Mouse (Mus musculus): Measurements from ENCODE around the gene Steap3. TPM values are rescaled to one million over a fixed set of nuclear protein-coding genes. Genes with fewer than 3 reads are reported as not detected.

Steap3 gene
- polyA plus RNA-seq, 1 experiment from 2014 or later: 41.9 TPM

GRCm38 (mm10) chr1:120198942-120199341 lies 73.6 kb downstream of the Steap3 start:
- no peaks in the 10 kb centered on the region for H3K79me2 ChIP-seq (ENCODE audit: inconsistent target)
- 91% methylated on average over 4 of the region's 4 CpGs for WGBS (ENCODE audit: missing documents)
- no peaks in the 10 kb centered on the region for H3K36me3 ChIP-seq (ENCODE audit: inconsistent target)
- no peak overlapping the region for H3K27ac ChIP-seq
- H3K4me3 ChIP-seq (ENCODE audit: inconsistent target): no peak overlapping the region

GRCm38 (mm10) chr1:120198151-120198550 lies 74.4 kb downstream of the Steap3 start:
- no peak overlapping the region for H3K4me3 ChIP-seq (ENCODE audit: inconsistent target)
- no peak overlapping the region for H3K27ac ChIP-seq
- H3K36me3 ChIP-seq (ENCODE audit: inconsistent target): no peaks in the 10 kb centered on the region
- 81% methylated on average over 3 of the region's 3 CpGs for whole genome bisulfite sequencing (ENCODE audit: missing documents)
- no peaks in the 10 kb centered on the region for H3K79me2 ChIP-seq (ENCODE audit: inconsistent target)

GRCm38 (mm10) chr1:120197189-120197588 lies 75.3 kb downstream of the Steap3 start:
- Histone ChIP-seq H3K4me3 (ENCODE audit: inconsistent target) (no peak overlapping the region), H3K79me2 (ENCODE audit: inconsistent target) (no peaks in the 10 kb centered on the region), H3K27ac (no peak overlapping the region), H3K36me3 (ENCODE audit: inconsistent target) (no peaks in the 10 kb centered on the region)
- WGBS (ENCODE audit: missing documents): 8% methylated on average over 5 of the region's 5 CpGs

GRCm38 (mm10) chr1:120196724-120197123 lies 75.8 kb downstream of the Steap3 start:
- no peak overlapping the region for H3K4me3 ChIP-seq (ENCODE audit: inconsistent target)
- H3K79me2 ChIP-seq (ENCODE audit: inconsistent target): no peaks in the 10 kb centered on the region
- H3K36me3 ChIP-seq (ENCODE audit: inconsistent target): no peaks in the 10 kb centered on the region
- WGBS (ENCODE audit: missing documents): 100% methylated on average over 2 of the region's 2 CpGs
- H3K27ac ChIP-seq: no peak overlapping the region

- H3K79me2 ChIP-seq (ENCODE audit: inconsistent target): no peaks in the 10 kb centered on the region
- H3K36me3 ChIP-seq (ENCODE audit: inconsistent target): no peaks in the 10 kb centered on the region
- H3K4me3 ChIP-seq (ENCODE audit: inconsistent target): no peak overlapping the region
- no peak overlapping the region for H3K27ac ChIP-seq
- WGBS (ENCODE audit: missing documents): 92% methylated on average over 5 of the region's 5 CpGs
Measured at GRCm38 (mm10) chr1:120195947-120196346, 76.6 kb downstream of the Steap3 start.

- Histone ChIP-seq H3K4me3 (ENCODE audit: inconsistent target) (no peak overlapping the region), H3K27ac (no peak overlapping the region), H3K79me2 (ENCODE audit: inconsistent target) (no peaks in the 10 kb centered on the region), H3K36me3 (ENCODE audit: inconsistent target) (no peaks in the 10 kb centered on the region)
- WGBS (ENCODE audit: missing documents): 91% methylated on average over 10 of the region's 10 CpGs
Measured at GRCm38 (mm10) chr1:120193586-120193985, 78.9 kb downstream of the Steap3 start.

GRCm38 (mm10) chr1:120192321-120192720 lies 80.2 kb downstream of the Steap3 start:
- Histone ChIP-seq H3K36me3 (ENCODE audit: inconsistent target) (no peaks in the 10 kb centered on the region), H3K79me2 (ENCODE audit: inconsistent target) (no peaks in the 10 kb centered on the region), H3K4me3 (ENCODE audit: inconsistent target) (no peak overlapping the region), H3K27ac (no peak overlapping the region)
- WGBS (ENCODE audit: missing documents): 68% methylated on average over 6 of the region's 6 CpGs

GRCm38 (mm10) chr1:120190946-120191345 lies 81.6 kb downstream of the Steap3 start:
- no peaks in the 10 kb centered on the region for H3K79me2 ChIP-seq (ENCODE audit: inconsistent target)
- H3K4me3 ChIP-seq (ENCODE audit: inconsistent target): no peak overlapping the region
- WGBS (ENCODE audit: missing documents): 95% methylated on average over 6 of the region's 6 CpGs
- H3K27ac ChIP-seq: no peak overlapping the region
- no peaks in the 10 kb centered on the region for H3K36me3 ChIP-seq (ENCODE audit: inconsistent target)

GRCm38 (mm10) chr1:120190300-120190699 lies 82.2 kb downstream of the Steap3 start:
- WGBS (ENCODE audit: missing documents): 85% methylated on average over 2 of the region's 2 CpGs
- no peaks in the 10 kb centered on the region for H3K79me2 ChIP-seq (ENCODE audit: inconsistent target)
- no peak overlapping the region for H3K4me3 ChIP-seq (ENCODE audit: inconsistent target)
- no peak overlapping the region for H3K27ac ChIP-seq
- H3K36me3 ChIP-seq (ENCODE audit: inconsistent target): no peaks in the 10 kb centered on the region

- H3K36me3 ChIP-seq (ENCODE audit: inconsistent target): no peaks in the 10 kb centered on the region
- no peak overlapping the region for H3K4me3 ChIP-seq (ENCODE audit: inconsistent target)
- no peak overlapping the region for H3K27ac ChIP-seq
- 90% methylated on average over 6 of the region's 6 CpGs for WGBS (ENCODE audit: missing documents)
- no peaks in the 10 kb centered on the region for H3K79me2 ChIP-seq (ENCODE audit: inconsistent target)
Measured at GRCm38 (mm10) chr1:120189206-120189605, 83.3 kb downstream of the Steap3 start.

- Histone ChIP-seq H3K79me2 (ENCODE audit: inconsistent target) (no peaks in the 10 kb centered on the region), H3K36me3 (ENCODE audit: inconsistent target) (no peaks in the 10 kb centered on the region), H3K4me3 (ENCODE audit: inconsistent target) (no peak overlapping the region), H3K27ac (no peak overlapping the region)
- WGBS (ENCODE audit: missing documents): 91% methylated on average over 6 of the region's 7 CpGs
Measured at GRCm38 (mm10) chr1:120187059-120187458, 85.4 kb downstream of the Steap3 start.

- Histone ChIP-seq H3K79me2 (ENCODE audit: inconsistent target) (no peaks in the 10 kb centered on the region), H3K27ac (no peak overlapping the region), H3K36me3 (ENCODE audit: inconsistent target) (no peaks in the 10 kb centered on the region), H3K4me3 (ENCODE audit: inconsistent target) (no peak overlapping the region)
- WGBS (ENCODE audit: missing documents): 90% methylated on average over 9 of the region's 9 CpGs
Measured at GRCm38 (mm10) chr1:120186655-120187054, 85.8 kb downstream of the Steap3 start.

- Histone ChIP-seq H3K79me2 (ENCODE audit: inconsistent target) (no peaks in the 10 kb centered on the region), H3K4me3 (ENCODE audit: inconsistent target) (no peak overlapping the region), H3K36me3 (ENCODE audit: inconsistent target) (no peaks in the 10 kb centered on the region), H3K27ac (no peak overlapping the region)
- 96% methylated on average over 6 of the region's 6 CpGs for WGBS (ENCODE audit: missing documents)
Measured at GRCm38 (mm10) chr1:120186204-120186603, 86.3 kb downstream of the Steap3 start.

GRCm38 (mm10) chr1:120177141-120177540 lies 95.4 kb downstream of the Steap3 start:
- 96% methylated on average over 4 of the region's 8 CpGs for WGBS (ENCODE audit: missing documents)
- H3K36me3 ChIP-seq (ENCODE audit: inconsistent target): no peaks in the 10 kb centered on the region

GRCm38 (mm10) chr1:120176313-120176712 lies 96.2 kb downstream of the Steap3 start:
- Histone ChIP-seq H3K4me3 (ENCODE audit: inconsistent target) (no peak overlapping the region), H3K36me3 (ENCODE audit: inconsistent target) (no peaks in the 10 kb centered on the region), H3K79me2 (ENCODE audit: inconsistent target) (no peaks in the 10 kb centered on the region), H3K27ac (no peak overlapping the region)
- WGBS (ENCODE audit: missing documents): 61% methylated on average over 14 of the region's 14 CpGs

More at GRCm38 (mm10) chr1:120177141-120177540, 95.4 kb downstream of the Steap3 start:
- H3K4me3 ChIP-seq (ENCODE audit: inconsistent target): no peak overlapping the region
- H3K27ac ChIP-seq: no peak overlapping the region
- H3K79me2 ChIP-seq (ENCODE audit: inconsistent target): no peaks in the 10 kb centered on the region

GRCm38 (mm10) chr1:120174991-120175390 lies 97.5 kb downstream of the Steap3 start:
- 54% methylated on average over 4 of the region's 4 CpGs for WGBS (ENCODE audit: missing documents)
- Histone ChIP-seq H3K4me3 (ENCODE audit: inconsistent target) (no peak overlapping the region), H3K27ac (no peak overlapping the region), H3K79me2 (ENCODE audit: inconsistent target) (no peaks in the 10 kb centered on the region), H3K36me3 (ENCODE audit: inconsistent target) (no peaks in the 10 kb centered on the region)

Measured in macrophage (primary cell).